Mouse (Mus musculus) forebrain, embryonic 10.5 days (tissue): ENCODE results near the gene Abi3. TPM values are rescaled to one million over a fixed set of nuclear protein-coding genes. Genes with fewer than 3 reads are reported as not detected.

Experiments
- DNase-seq: peaks from one replicate; pipeline ENCODE4 v3.0.0-alpha.2; 2017; ENCODE audit warnings: low spot score; ENCODE audit errors: extremely low spot score
- H3K27ac ChIP-seq: fragments of 300-500 bp; sonication (generic); 2 replicates; pipeline ENCODE4 v1.5.1; 2016; ENCODE audit warnings: mild to moderate bottlenecking
- H3K27me3 ChIP-seq: fragments of 300-500 bp; sonication (generic); 2 replicates; pipeline ENCODE4 v1.6.1; 2016; ENCODE audit warnings: mild to moderate bottlenecking; ENCODE audit not compliant: poor library complexity, severe bottlenecking
- H3K36me3 ChIP-seq: fragments of 300-500 bp; sonication (generic); replicated peaks from 2 replicates; pipeline ENCODE4 v1.6.1; 2016; ENCODE audit warnings: mild to moderate bottlenecking, moderate library complexity
- H3K4me1 ChIP-seq: fragments of 300-500 bp; sonication (generic); 2 replicates; pipeline ENCODE4 v1.6.1; 2016
- H3K4me3 ChIP-seq: fragments of 300-500 bp; sonication (generic); 2 replicates; pipeline ENCODE4 v1.5.1; 2016; ENCODE audit warnings: mild to moderate bottlenecking, moderate library complexity
- H3K9me3 ChIP-seq: fragments of 300-500 bp; sonication (generic); 2 replicates; pipeline ENCODE4 v1.6.1; 2016; ENCODE audit warnings: mild to moderate bottlenecking, moderate library complexity
- WGBS: fragments of 180-500 bp; shearing (Covaris S2); methylation state at CpG from one replicate; pipeline ENCODE4 v1.1.7; 2016; 5-methylcytosine and 5-hydroxymethylcytosine counted together
- polyA plus RNA-seq: library from polyadenylated mRNA; unstranded; fragments of >200 nt; fragmentation: Nextera tagmentation; extraction: Ambion mirVana; gene quantifications from 2 replicates; pipeline ENCODE4 v1.2.1, GENCODE M21; 2016

Gene Abi3
- polyA plus RNA-seq, 1 experiment from 2014 or later: 2.3 TPM

DNA sequence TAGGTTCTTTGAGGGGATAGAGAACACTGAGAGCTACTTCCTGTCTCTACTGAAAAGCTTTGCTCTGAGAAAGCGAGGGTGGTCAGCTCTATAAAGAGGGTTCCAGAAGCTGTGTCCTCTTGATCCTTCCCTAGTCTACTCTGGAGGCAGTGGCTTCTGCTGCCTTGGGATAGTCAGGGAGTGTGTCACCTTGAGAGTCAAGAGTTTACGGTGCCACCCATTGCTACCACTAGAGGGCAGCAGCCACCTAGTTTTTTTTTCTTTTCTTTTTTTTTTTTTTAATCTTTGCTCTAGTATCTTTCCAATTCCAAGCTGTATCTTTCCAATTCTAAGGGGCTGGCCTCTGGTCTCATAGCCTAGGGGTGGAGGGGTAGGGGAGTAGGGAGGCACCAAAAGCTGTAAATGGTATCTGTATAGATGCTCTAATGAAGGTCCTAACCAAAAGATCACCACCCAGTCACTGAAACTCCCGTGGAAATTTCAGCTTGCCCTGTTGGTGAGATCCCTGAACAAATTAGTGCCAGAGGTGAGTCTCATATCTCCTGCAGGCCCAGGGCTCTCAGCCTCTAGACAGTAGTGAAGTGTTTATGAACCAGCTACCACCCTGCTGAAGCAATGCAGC lies 14.7 kb downstream of the Abi3 start:
- H3K36me3 ChIP-seq: no peaks in the 10 kb centered on the region
- H3K4me1 ChIP-seq: peaks cover 56% of the 10 kb centered on the region
- no peak overlapping the region for H3K4me3 ChIP-seq
- no peaks in the 10 kb centered on the region for H3K9me3 ChIP-seq
- peaks cover 96% of the 10 kb centered on the region for H3K27me3 ChIP-seq
- DNase-seq: peak; percentile 49
- H3K27ac ChIP-seq: no peak overlapping the region
- WGBS: 21% methylated on average over 3 of the region's 3 CpGs

DNA sequence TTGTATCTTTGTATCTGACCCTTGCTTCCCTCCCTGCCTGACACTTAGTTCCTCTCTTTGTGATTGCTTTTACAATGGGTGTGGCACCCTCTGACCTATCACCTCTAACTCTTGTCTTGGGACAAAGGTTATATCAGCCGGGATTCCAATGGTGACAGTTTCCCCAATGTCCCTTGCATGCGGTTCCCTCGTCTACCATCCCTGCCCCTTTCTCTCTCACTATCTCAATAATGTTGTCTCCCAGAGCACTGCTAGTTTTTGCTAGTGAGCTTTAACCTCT lies 15.2 kb downstream of the Abi3 start:
- 41% methylated on average over 3 of the region's 3 CpGs for WGBS
- H3K36me3 ChIP-seq: no peaks in the 10 kb centered on the region
- H3K4me3 ChIP-seq: no peak overlapping the region
- peaks cover 96% of the 10 kb centered on the region for H3K27me3 ChIP-seq
- no peak for DNase-seq
- H3K9me3 ChIP-seq: no peaks in the 10 kb centered on the region
- no peak overlapping the region for H3K27ac ChIP-seq
- peaks cover 52% of the 10 kb centered on the region for H3K4me1 ChIP-seq

DNA sequence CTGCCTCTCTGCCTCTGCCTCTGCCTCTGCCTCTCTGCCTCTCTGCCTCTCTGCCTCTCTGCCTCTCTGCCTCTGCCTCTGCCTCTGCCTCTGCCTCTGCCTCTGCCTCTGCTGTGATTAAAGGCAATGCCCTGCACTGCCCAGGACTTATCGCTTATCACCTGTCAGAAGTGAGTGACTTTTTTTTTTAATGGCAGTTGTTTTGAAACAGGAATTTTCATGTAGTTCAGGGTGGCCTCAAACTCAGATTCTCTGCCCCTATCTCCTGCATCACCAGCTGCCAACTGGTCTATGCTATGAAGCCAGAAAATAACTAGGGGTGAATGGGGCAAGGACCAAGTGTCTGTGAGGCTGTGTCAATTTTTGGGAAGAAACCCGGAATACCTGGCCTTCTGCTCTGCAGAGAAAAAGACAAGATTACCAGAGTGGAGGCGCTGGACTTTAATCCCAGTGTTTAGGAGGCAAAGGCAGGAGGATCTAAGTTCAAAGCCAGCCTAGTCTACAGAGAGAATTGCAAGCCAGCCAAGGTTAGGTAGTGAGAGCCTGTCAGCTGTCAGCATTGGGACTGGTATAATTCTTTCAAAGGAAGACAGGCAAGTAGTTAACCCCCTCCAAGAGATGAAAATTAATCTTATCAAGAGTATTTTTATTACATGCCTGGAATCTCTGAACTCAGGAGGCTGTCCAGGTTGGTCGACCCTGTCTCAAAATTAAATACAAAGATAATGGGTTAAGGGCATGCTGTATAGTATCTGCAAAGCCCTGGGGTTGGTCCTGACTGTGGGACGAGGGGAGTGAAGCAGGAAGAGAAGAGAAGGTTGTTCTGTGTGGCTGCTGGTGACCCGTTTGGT lies 15.7 kb downstream of the Abi3 start:
- WGBS: 64% methylated on average over 6 of the region's 6 CpGs
- peaks cover 95% of the 10 kb centered on the region for H3K27me3 ChIP-seq
- no peak for DNase-seq

DNA sequence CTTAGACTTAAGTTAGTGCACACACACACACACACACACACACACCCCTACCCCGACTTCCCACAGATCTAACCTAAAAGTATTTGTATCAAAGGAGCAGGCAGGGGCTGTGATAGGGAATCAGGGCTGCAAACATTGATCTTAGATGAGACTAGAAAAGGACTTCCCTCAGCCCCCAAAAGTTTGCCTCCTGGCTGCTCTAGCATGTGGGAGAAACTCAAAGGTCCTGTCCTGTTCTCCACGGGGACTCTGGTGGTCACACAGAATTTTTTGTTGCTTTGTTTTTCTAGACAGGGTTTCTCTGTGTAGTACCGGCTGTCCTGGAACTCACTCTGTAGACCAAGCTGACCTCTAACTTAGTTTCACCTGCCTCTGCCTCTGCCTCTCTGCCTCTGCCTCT lies 16.7 kb downstream of the Abi3 start:
- Histone ChIP-seq H3K27ac (no peak overlapping the region), H3K27me3 (peaks cover 91% of the 10 kb centered on the region), H3K36me3 (no peaks in the 10 kb centered on the region), H3K4me3 (peak overlapping the region; percentile 82; the same call in 1 of the 2 replicates), H3K9me3 (no peaks in the 10 kb centered on the region), H3K4me1 (peaks cover 37% of the 10 kb centered on the region)
- DNase-seq: no peak
- WGBS: 68% methylated on average over 3 of the region's 3 CpGs

More for the DNA sequence above, 15.7 kb downstream of the Abi3 start:
- H3K36me3 ChIP-seq: no peaks in the 10 kb centered on the region
- H3K9me3 ChIP-seq: no peaks in the 10 kb centered on the region
- H3K4me1 ChIP-seq: peaks cover 46% of the 10 kb centered on the region
- no peak overlapping the region for H3K27ac ChIP-seq
- no peak overlapping the region for H3K4me3 ChIP-seq

DNA sequence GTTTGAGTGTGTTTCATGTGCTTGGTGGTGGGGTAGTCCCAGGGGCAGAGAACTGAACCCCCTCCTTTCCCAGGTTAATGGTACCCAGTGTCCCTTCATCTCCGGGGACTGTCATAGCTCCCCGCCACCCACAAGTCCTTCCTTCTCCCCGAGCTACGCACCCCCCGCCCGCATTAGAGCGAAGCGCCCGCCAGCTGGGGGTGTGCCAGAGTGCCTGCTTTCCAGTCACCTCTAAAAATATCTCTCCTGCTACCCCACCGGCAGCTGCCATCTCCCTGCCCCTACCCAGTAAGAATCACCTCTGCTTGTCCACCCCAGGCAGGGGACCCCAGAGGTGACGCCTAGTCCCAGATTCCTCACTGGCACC lies 17.4 kb downstream of the Abi3 start:
- Histone ChIP-seq H3K36me3 (no peaks in the 10 kb centered on the region), H3K27me3 (peaks cover 84% of the 10 kb centered on the region), H3K4me1 (peaks cover 29% of the 10 kb centered on the region), H3K4me3 (peak overlapping the region; percentile 82), H3K9me3 (no peaks in the 10 kb centered on the region), H3K27ac (peak overlapping the region; percentile 87)
- 1% methylated on average over 11 of the region's 11 CpGs for WGBS
- no peak for DNase-seq

DNA sequence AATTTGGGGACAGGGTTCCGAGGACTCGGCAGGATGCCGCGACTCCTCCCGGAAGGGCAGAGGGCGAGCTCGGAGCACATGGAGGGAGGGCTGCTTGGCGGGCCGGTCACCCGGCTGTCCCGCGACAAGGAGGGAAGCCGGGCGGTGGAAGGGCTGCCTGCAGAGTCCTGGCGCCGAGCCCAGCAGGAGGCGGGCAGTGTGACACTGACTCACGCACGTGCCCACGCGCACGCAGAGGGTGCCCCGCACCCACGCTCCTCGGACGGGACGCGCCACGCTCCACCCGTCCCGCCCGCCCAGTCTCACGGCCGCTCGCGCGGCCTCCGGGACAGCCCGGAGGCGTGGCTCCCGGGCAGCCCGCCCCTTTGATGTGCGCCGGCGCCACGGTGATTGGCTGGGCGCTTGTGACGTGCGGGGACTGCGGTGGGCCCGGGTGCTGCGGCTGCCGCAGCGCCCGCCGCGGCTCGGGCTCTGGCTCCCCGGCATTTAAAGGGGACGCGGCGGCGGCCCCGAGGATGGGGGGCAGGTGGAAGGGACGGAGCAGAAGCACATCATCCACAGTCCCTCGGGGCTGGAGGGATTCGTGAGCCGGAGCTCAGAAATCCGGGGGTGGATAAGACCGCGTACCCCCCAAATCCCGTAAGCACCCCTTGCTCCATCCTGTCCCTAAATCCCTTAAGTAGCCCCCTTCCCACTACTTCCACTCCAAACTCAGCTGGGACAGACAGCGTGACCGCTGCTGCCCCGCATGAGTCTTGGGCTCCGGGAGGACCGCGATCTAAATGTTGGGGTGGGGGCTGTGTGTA lies 18.0 kb downstream of the Abi3 start, which contains the start of gene Phospho1:
Gene Phospho1, plus strand, starts transcription at position 429 of the 806 bp plus-strand sequence.
- Histone ChIP-seq H3K27me3 (peaks cover 78% of the 10 kb centered on the region), H3K27ac (peak within 1 kb of the TSS; percentile 87)
- under 1% methylated on average over 78 of the region's 78 CpGs for WGBS

DNA sequence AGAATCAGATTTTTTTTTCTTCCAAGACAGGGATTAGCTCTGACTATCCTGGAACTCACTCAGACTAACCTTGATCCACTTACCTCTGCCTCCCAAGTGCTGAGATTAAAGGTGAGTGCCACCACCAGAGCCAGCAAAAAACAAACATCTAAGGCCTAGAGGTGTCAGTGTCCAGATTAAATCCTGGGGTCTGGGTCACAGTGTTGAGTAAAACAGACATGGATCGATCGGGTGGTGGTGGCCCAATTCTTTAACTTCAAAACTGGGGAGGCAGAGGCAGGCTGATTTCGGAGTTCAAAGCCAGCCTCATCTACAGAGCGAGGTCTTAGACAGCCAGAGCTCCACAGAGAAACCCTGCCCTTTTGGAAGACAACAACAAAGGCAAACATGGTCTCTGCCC lies 19.8 kb downstream of the Abi3 start:
- no peaks in the 10 kb centered on the region for H3K9me3 ChIP-seq
- H3K27ac ChIP-seq: no peak overlapping the region
- no peak for DNase-seq
- no peaks in the 10 kb centered on the region for H3K36me3 ChIP-seq
- no peak overlapping the region for H3K4me3 ChIP-seq
- WGBS: 96% methylated on average over 4 of the region's 4 CpGs
- peaks cover 59% of the 10 kb centered on the region for H3K27me3 ChIP-seq
- H3K4me1 ChIP-seq: peaks cover 27% of the 10 kb centered on the region

More for the DNA sequence above, 18.0 kb downstream of the Abi3 start, which contains the start of gene Phospho1:
- Histone ChIP-seq H3K4me3 (peak within 1 kb of the TSS; percentile 82), H3K9me3 (no peaks in the 10 kb centered on the region), H3K36me3 (no peaks in the 10 kb centered on the region), H3K4me1 (peaks cover 27% of the 10 kb centered on the region)
- peak; percentile 88 for DNase-seq

DNA sequence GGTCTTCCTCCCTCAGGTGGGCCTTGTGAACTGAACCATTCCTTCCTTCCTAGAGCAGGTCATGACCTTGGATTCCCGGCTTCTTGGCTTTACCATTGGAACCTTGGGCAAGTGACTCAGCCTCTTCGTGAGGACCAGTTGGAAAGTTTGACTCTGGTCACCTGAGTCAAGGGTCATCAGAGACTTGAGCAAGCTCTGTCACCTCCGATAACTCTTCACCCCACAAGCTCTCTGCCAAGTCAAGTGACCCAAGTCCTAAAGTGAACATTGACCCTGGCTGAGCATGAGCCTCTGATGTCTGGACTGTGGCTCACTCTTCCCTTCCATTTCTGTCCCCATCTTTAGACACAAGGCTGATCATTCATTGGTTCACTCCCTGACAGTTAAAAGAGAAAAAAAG lies 20.8 kb downstream of the Abi3 start:
- WGBS: 93% methylated on average over 3 of the region's 3 CpGs
- Histone ChIP-seq H3K36me3 (no peaks in the 10 kb centered on the region), H3K9me3 (no peaks in the 10 kb centered on the region), H3K27ac (no peak overlapping the region), H3K27me3 (peaks cover 50% of the 10 kb centered on the region), H3K4me3 (no peak overlapping the region), H3K4me1 (peaks cover 27% of the 10 kb centered on the region)
- DNase-seq: no peak

DNA sequence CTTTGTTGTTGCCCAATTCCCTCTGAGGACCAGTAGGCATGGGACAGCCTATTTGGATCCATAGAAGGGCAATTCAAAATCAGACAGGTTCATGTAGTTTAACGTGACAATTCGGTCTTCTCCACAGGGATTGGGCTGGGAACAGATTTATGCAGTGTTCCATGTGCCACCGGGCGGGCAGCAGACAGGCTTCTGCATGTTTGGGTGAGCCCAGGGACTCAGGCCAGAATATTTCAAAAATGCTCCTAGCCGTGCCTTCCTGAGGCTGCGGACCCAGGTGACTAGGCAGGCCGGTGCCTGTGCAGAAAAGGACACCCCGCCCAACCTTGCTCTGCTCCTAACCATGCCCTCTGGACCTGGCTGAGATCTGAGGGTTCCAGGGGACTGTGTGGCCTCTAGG lies 23.1 kb downstream of the Abi3 start:
- Histone ChIP-seq H3K36me3 (no peaks in the 10 kb centered on the region), H3K9me3 (no peaks in the 10 kb centered on the region), H3K4me3 (no peak overlapping the region), H3K27me3 (peaks cover 28% of the 10 kb centered on the region), H3K27ac (no peak overlapping the region), H3K4me1 (peaks cover 13% of the 10 kb centered on the region)
- WGBS: 90% methylated on average over 8 of the region's 8 CpGs
- DNase-seq: no peak

DNA sequence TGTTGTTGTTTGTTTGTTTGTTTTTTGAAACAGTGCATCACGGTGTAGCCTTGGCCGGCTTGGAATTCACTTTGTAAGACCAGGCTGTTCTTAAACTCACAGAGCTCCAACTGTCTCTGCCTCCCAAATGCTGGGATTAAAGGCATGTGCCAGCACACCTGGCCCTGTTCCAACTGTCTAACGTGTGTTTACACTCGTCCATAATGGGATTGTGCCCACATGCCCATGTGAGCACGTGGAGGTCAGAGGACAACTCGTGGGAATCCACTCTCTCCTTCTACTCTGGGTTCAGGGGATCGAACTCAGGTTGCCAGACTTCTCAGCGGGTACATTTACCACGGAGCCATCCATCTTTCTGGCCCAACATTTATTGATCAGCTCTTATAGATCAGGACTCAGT lies 26.9 kb downstream of the Abi3 start:
- Histone ChIP-seq H3K36me3 (no peaks in the 10 kb centered on the region), H3K4me3 (no peak overlapping the region), H3K27me3 (0 out of 2 replicates have a peak, but pooled peaks cover 5% of the 10 kb centered on the region), H3K4me1 (peaks cover 4% of the 10 kb centered on the region), H3K27ac (no peak overlapping the region), H3K9me3 (no peaks in the 10 kb centered on the region)
- DNase-seq: no peak
- 85% methylated on average over 9 of the region's 9 CpGs for WGBS

DNA sequence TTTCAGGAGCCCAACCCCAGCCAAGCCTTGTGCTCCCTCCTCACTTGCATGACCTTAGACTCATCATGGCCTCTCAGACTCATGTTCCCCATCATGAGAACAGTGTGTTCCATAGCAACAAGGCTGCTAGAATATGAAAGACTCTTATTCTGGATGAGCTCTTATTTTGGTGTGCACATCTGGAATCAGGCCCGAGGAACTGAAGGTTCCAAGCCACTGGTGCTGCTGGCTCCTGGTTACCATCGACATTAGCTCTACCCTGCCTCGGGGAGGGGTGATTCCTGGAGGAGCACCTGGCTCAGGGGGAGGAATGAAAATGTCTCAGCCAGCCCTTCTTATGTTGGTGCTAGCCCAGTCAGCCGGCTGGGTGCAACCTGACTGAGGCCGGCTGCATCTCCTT lies 27.4 kb downstream of the Abi3 start:
- Histone ChIP-seq H3K9me3 (no peaks in the 10 kb centered on the region), H3K27me3 (0 out of 2 replicates have a peak, but pooled peaks cover 5% of the 10 kb centered on the region), H3K27ac (no peak overlapping the region), H3K4me3 (no peak overlapping the region), H3K36me3 (no peaks in the 10 kb centered on the region), H3K4me1 (peaks cover 9% of the 10 kb centered on the region)
- no peak for DNase-seq
- 78% methylated on average over 5 of the region's 5 CpGs for WGBS

DNA sequence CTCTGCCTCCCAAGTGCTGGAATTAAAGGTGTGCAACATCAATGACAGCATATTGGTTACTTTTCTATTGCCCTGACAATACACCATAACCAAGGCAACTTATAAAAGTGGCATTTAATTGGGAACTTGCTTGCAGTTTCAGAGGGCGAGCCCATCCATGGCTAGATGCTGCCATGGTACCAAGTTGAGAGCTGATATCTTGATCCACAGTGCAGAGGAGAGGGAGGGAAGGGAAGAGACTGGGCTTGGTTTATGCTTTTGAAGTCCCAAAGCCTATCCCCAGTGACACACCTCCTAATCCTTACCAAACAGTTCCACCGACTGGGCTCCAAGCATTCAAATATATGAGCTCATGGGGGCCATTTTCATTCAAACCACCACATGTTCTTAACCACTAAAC lies 28.2 kb downstream of the Abi3 start:
- 0 out of 2 replicates have a peak, but pooled peaks cover 5% of the 10 kb centered on the region for H3K27me3 ChIP-seq
- 92% methylated on average over 2 of the region's 2 CpGs for WGBS

More for the DNA sequence above, 28.2 kb downstream of the Abi3 start:
- no peak overlapping the region for H3K27ac ChIP-seq
- H3K36me3 ChIP-seq: no peaks in the 10 kb centered on the region
- H3K9me3 ChIP-seq: no peaks in the 10 kb centered on the region
- DNase-seq: no peak
- no peak overlapping the region for H3K4me3 ChIP-seq
- peaks cover 15% of the 10 kb centered on the region for H3K4me1 ChIP-seq
